In genomic region chr17:32283771-32284221, GRCm38 (mm10) we compare ENCODE assay signal across 8 mouse cellular contexts. TPM values are rescaled to one million over a fixed set of nuclear protein-coding genes. Genes with fewer than 3 reads are reported as not detected.
DNase-seq lines count a peak whose midpoint lies in the region; ATAC-seq and TF ChIP-seq lines count a peak whose summit lies in the region.

No protein-coding gene starts in this region.

- no peaks in the 10 kb centered on the region for H3K9me3 ChIP-seq in heart, embryonic 12.5 days (replicated peaks)
- no peaks in the 10 kb centered on the region for H3K9me3 ChIP-seq in kidney, embryonic 16.5 days (ENCODE audit: low read length)
- no peaks in the 10 kb centered on the region for H3K9me3 ChIP-seq in liver, embryonic 15.5 days (replicated peaks)
- H3K9me3 ChIP-seq in stomach, embryonic 15.5 days = no peaks in the 10 kb centered on the region

- H3K27ac ChIP-seq in bone marrow macrophage, adult 2 months (ENCODE audit: insufficient read depth, low read depth, low read length) = peak overlapping the region; percentile 85
- peak overlapping the region; percentile 98 for H3K27ac ChIP-seq in heart, embryonic 12.5 days (ENCODE audit: poor library complexity, severe bottlenecking)
- peak overlapping the region; percentile 99 for H3K27ac ChIP-seq in kidney, embryonic 16.5 days (ENCODE audit: low read length)
- H3K27ac ChIP-seq in liver, embryonic 15.5 days (replicated peaks) = peak overlapping the region; percentile 100
- peak overlapping the region; percentile 100 for H3K27ac ChIP-seq in stomach, embryonic 15.5 days

- no peaks in the 10 kb centered on the region for H3K27me3 ChIP-seq in heart, embryonic 12.5 days (replicated peaks)
- H3K27me3 ChIP-seq in kidney, embryonic 16.5 days (ENCODE audit: insufficient read depth, low read length) = no peaks in the 10 kb centered on the region
- H3K27me3 ChIP-seq in liver, embryonic 15.5 days = no peaks in the 10 kb centered on the region
- H3K27me3 ChIP-seq in stomach, embryonic 15.5 days (replicated peaks) = no peaks in the 10 kb centered on the region

- WGBS in heart, embryonic 12.5 days = under 1% methylated on average over 36 of the region's 41 CpGs
- WGBS in kidney, embryonic 16.5 days = 0% methylated on average over 38 of the region's 41 CpGs
- WGBS in liver, embryonic 15.5 days (ENCODE audit: insufficient replicate concordance) = under 1% methylated on average over 28 of the region's 41 CpGs
- WGBS in stomach, embryonic 15.5 days = under 1% methylated on average over 27 of the region's 41 CpGs

- no peaks in the 10 kb centered on the region for H3K36me3 ChIP-seq in heart, embryonic 12.5 days
- H3K36me3 ChIP-seq in kidney, embryonic 16.5 days (ENCODE audit: insufficient read depth, low read length) = no peaks in the 10 kb centered on the region
- H3K36me3 ChIP-seq in liver, embryonic 15.5 days (replicated peaks) = peaks cover 3% of the 10 kb centered on the region; the same call in 1 of the 2 replicates
- no peaks in the 10 kb centered on the region for H3K36me3 ChIP-seq in stomach, embryonic 15.5 days

- no peak for TF ChIP-seq CTCF in bone marrow macrophage, adult 2 months (IDR thresholded peaks at IDR 0.05; ENCODE audit: low read depth, low read length)

- H3K4me1 ChIP-seq in bone marrow macrophage, adult 2 months (ENCODE audit: control insufficient read depth, insufficient read depth, low read length) = peaks cover 22% of the 10 kb centered on the region
- peaks cover 28% of the 10 kb centered on the region for H3K4me1 ChIP-seq in heart, embryonic 12.5 days (replicated peaks)
- peaks cover 28% of the 10 kb centered on the region for H3K4me1 ChIP-seq in kidney, embryonic 16.5 days (ENCODE audit: insufficient read depth, low read length)
- H3K4me1 ChIP-seq in liver, embryonic 15.5 days (replicated peaks) = peaks cover 57% of the 10 kb centered on the region
- H3K4me1 ChIP-seq in stomach, embryonic 15.5 days = peaks cover 11% of the 10 kb centered on the region

- peak overlapping the region; percentile 95 for H3K9ac ChIP-seq in heart, embryonic 12.5 days
- H3K9ac ChIP-seq in kidney, embryonic 16.5 days (replicated peaks; ENCODE audit: low read length) = peak overlapping the region; percentile 99
- H3K9ac ChIP-seq in liver, embryonic 15.5 days = peak overlapping the region; percentile 99
- peak overlapping the region; percentile 99 for H3K9ac ChIP-seq in stomach, embryonic 15.5 days

- peak overlapping the region; percentile 70 for H3K4me3 ChIP-seq in bone marrow macrophage, adult 2 months (ENCODE audit: insufficient read depth, low read length)
- peak overlapping the region; percentile 88 for H3K4me3 ChIP-seq in heart, embryonic 12.5 days
- peak overlapping the region; percentile 75 for H3K4me3 ChIP-seq in kidney, embryonic 16.5 days (ENCODE audit: low read length)
- peak overlapping the region; percentile 92 for H3K4me3 ChIP-seq in liver, embryonic 15.5 days (replicated peaks)
- peak overlapping the region; percentile 99 for H3K4me3 ChIP-seq in stomach, embryonic 15.5 days (replicated peaks)

- H3K4me2 ChIP-seq in heart, embryonic 12.5 days = peak overlapping the region; percentile 87
- peak overlapping the region; percentile 57 for H3K4me2 ChIP-seq in kidney, embryonic 16.5 days (replicated peaks; ENCODE audit: low read depth, low read length)
- peak overlapping the region; percentile 85 for H3K4me2 ChIP-seq in liver, embryonic 15.5 days
- peak overlapping the region; percentile 64 for H3K4me2 ChIP-seq in stomach, embryonic 15.5 days

- peak; percentile 84 for DNase-seq in CD4-positive, CD25-positive, alpha-beta regulatory T cell, adult 2 months (ENCODE audit: low read depth, low spot score)
- peak; percentile 72 for DNase-seq in neural tube, embryonic 10.5 days (ENCODE audit: extremely low spot score, low spot score)

- peak; percentile 82 for ATAC-seq in erythroblast, adult 5-6 weeks (replicated peaks; ENCODE audit: low FRiP score, poor library complexity, severe bottlenecking)
- ATAC-seq in heart, embryonic 12.5 days (ENCODE audit: insufficient number of reproducible peaks, low FRiP score) = peak; percentile 85
- peak; percentile 71 for ATAC-seq in kidney, embryonic 16.5 days (ENCODE audit: low FRiP score, low TSS enrichment)
- ATAC-seq in liver, embryonic 15.5 days (ENCODE audit: insufficient read depth) = peak; percentile 71
- ATAC-seq in stomach, embryonic 15.5 days (ENCODE audit: insufficient read depth, low FRiP score, low read depth) = peak; percentile 72

- no peak for TF ChIP-seq POLR2A in bone marrow macrophage, adult 2 months (IDR thresholded peaks at IDR 0.05; ENCODE audit: borderline replicate concordance, low read depth, low read length)

RNA-seq across cellular contexts. Expression of gene Brd4, which starts 0.7 kb away (rescaled TPM):
- polyA plus RNA-seq in bone marrow macrophage, adult 2 months (2012; ENCODE audit: insufficient read depth, insufficient read length, missing spikeins) = 72.2 and 88.2 TPM in 2 replicates
- total RNA-seq in erythroblast, adult 5-6 weeks (2015; ENCODE audit: low replicate concordance) = 110 and 125 TPM in 2 replicates
- total RNA-seq in erythroblast, adult 5-6 weeks (2017; ENCODE audit: low replicate concordance) = 106 TPM in 2 replicates
- polyA plus RNA-seq in heart, embryonic 12.5 days (2016; fragmentation: Nextera tagmentation; extraction: Ambion mirVana) = 72.6 and 76.6 TPM in 2 replicates
- polyA plus RNA-seq in kidney, embryonic 16.5 days (2015; fragmentation: Nextera tagmentation; extraction: Ambion mirVana) = 84.5 and 99.3 TPM in 2 replicates
- polyA plus RNA-seq in liver, embryonic 15.5 days (2015; fragmentation: Nextera tagmentation; extraction: Ambion mirVana) = 31.5 and 34.7 TPM in 2 replicates
- 68.8 and 79.5 TPM in 2 replicates for polyA plus RNA-seq in stomach, embryonic 15.5 days (2015; fragmentation: Nextera tagmentation; extraction: Ambion mirVana)

RNA-seq across cellular contexts. Expression of gene Akap8, which starts 37.2 kb away (rescaled TPM):
- polyA plus RNA-seq in bone marrow macrophage, adult 2 months (2012; ENCODE audit: insufficient read depth, insufficient read length, missing spikeins) = 77.4 and 90.0 TPM in 2 replicates
- 13.1 and 25.3 TPM in 2 replicates for total RNA-seq in erythroblast, adult 5-6 weeks (2015; ENCODE audit: low replicate concordance)
- total RNA-seq in erythroblast, adult 5-6 weeks (2017; ENCODE audit: low replicate concordance) = 31.6 and 51.6 TPM in 2 replicates
- 85.1 and 88.9 TPM in 2 replicates for polyA plus RNA-seq in heart, embryonic 12.5 days (2016; fragmentation: Nextera tagmentation; extraction: Ambion mirVana)
- 112 and 126 TPM in 2 replicates for polyA plus RNA-seq in kidney, embryonic 16.5 days (2015; fragmentation: Nextera tagmentation; extraction: Ambion mirVana)
- polyA plus RNA-seq in liver, embryonic 15.5 days (2015; fragmentation: Nextera tagmentation; extraction: Ambion mirVana) = 29.1 and 32.3 TPM in 2 replicates
- 86.1 and 98.3 TPM in 2 replicates for polyA plus RNA-seq in stomach, embryonic 15.5 days (2015; fragmentation: Nextera tagmentation; extraction: Ambion mirVana)

Comparison
In these comparisons a context has a peak if more than half of its experiments do, and no peak if none do; other contexts are left out.
1. Peak in every context shown above with its lines: DNase-seq, ATAC-seq, H3K4me3 ChIP-seq and H3K27ac ChIP-seq.